Mouse (Mus musculus): ENCODE measurements around the gene Kif2c. TPM values are rescaled to one million over a fixed set of nuclear protein-coding genes. Genes with fewer than 3 reads are reported as not detected.

The Kif2c gene
- total and polyA plus RNA-seq, 3 experiments: 33.9 to 40.3 (median 34.0) TPM

DNA sequence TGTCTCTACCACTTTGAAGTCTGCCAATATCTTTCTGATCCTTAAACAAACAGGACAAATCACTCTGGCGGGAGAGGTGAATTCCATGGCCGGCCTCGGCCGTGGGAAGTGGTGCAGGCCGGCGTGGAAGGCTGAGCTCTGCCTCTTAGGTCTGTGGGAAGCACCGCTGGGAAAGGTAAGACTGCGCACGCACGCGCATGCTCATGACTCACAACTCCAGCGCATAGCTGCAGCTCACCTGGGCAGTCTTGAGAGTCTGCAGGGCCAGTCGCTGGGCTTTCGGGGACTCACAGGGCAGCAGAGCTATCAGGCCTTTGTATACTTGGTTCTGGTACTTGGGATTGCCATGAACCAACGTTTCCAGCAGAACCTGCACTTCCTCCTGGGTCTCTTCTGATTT lies 47.2 kb upstream of the Kif2c start:
- in situ Hi-C loops (cut with MboI; ENCODE audit: low pct_ligation_motif_present, low pct_unique_long_range_greater_than_20kb, low sequenced_read_pairs): no loop called here

DNA sequence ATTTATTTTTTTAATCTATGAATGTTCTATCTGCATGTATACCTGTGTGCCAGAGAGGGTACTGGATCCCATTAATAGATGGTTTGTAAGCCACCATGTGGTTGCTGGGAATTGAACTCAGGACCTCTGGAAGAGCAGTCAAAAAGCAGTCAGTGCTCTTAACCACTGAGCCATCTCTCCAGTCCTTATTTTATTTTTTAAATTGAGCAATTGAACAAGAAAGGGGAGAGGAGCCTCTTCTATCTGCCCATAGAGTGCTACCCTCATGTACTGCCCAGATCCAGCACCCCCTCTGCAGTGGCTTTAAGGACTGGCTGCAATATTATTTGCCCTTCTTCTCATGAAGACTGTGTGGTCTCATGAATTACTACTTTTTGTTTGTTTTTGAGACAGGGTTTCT lies 42.8 kb upstream of the Kif2c start:
- no peak overlapping the region for H3K4me2 ChIP-seq (ENCODE audit: insufficient read depth, low read depth, poor library complexity, severe bottlenecking)
- H3K9me3 ChIP-seq (replicated peaks; ENCODE audit: low read length): no peaks in the 10 kb centered on the region
- 0 out of 4 replicates have a peak, but pooled peaks cover 0 to 3% of the 10 kb centered on the region in 2 experiments for H3K4me1 ChIP-seq (ENCODE audit: control insufficient read depth in 1 of 2, insufficient read depth in 2 of 2)
- no peak for DNase-seq (ENCODE audit: extremely low read depth)
- in situ Hi-C loops (cut with MboI; ENCODE audit: low pct_ligation_motif_present, low pct_unique_long_range_greater_than_20kb, low sequenced_read_pairs): no loop called here
- no peaks in the 10 kb centered on the region for H3K36me3 ChIP-seq (replicated peaks in 1 of 2; ENCODE audit: control insufficient read depth in 1 of 2, insufficient read depth in 1 of 2, low read length in 1 of 2)
- TF ChIP-seq MAFK (IDR thresholded peaks at IDR 0.05; ENCODE audit: insufficient replicate concordance, low read length) (no peak), NRF1 (IDR thresholded peaks at IDR 0.05; ENCODE audit: low read depth, low read length) (no peak), TBP (conservative IDR thresholded peaks at IDR 0.05; ENCODE audit: low read depth, low read length) (0 out of 2 replicates have a peak, but pooled peaks have one; percentile 38), MAZ (IDR thresholded peaks at IDR 0.05; ENCODE audit: low read depth, low read length) (no peak), HCFC1 (IDR thresholded peaks at IDR 0.05; ENCODE audit: low read depth, low read length) (no peak)
- no peaks in the 10 kb centered on the region for H3K79me2 ChIP-seq (replicated peaks; ENCODE audit: control insufficient read depth, extremely low read depth, insufficient read depth, poor library complexity, severe bottlenecking)
- dilution Hi-C loops (cut with MboI; ENCODE audit: extremely low pct_ligation_motif_present, extremely low pct_unique_long_range_greater_than_20kb, low sequenced_read_pairs): no loop called here
- H3K9ac ChIP-seq (ENCODE audit: insufficient read depth, low read depth): no peak overlapping the region
- no peak overlapping the region for H3K27ac ChIP-seq (ENCODE audit: insufficient read depth, low read depth)
- H3K27me3 ChIP-seq (replicated peaks): peaks cover 2% of the 10 kb centered on the region
- no peak overlapping the region for H3K4me3 ChIP-seq (replicated peaks in 1 of 3; ENCODE audit: low read depth in 2 of 3, low read length in 2 of 3, poor library complexity in 1 of 3)

More for the DNA sequence above, 47.2 kb upstream of the Kif2c start:
- Histone ChIP-seq H3K9ac (ENCODE audit: insufficient read depth, low read depth) (no peak overlapping the region), H3K36me3 (replicated peaks in 1 of 2; ENCODE audit: control insufficient read depth in 1 of 2, insufficient read depth in 1 of 2, low read length in 1 of 2) (no peaks in the 10 kb centered on the region), H3K4me2 (ENCODE audit: insufficient read depth, low read depth, poor library complexity, severe bottlenecking) (no peak overlapping the region), H3K4me1 (ENCODE audit: control insufficient read depth in 1 of 2, insufficient read depth in 2 of 2) (no peaks in the 10 kb centered on the region), H3K27ac (ENCODE audit: insufficient read depth, low read depth) (no peak overlapping the region), H3K79me2 (replicated peaks; ENCODE audit: control insufficient read depth, extremely low read depth, insufficient read depth, poor library complexity, severe bottlenecking) (no peaks in the 10 kb centered on the region), H3K4me3 (replicated peaks in 1 of 3; ENCODE audit: low read depth in 2 of 3, low read length in 2 of 3, poor library complexity in 1 of 3) (no peak overlapping the region), H3K9me3 (replicated peaks; ENCODE audit: low read length) (no peaks in the 10 kb centered on the region), H3K27me3 (replicated peaks) (peaks cover 19% of the 10 kb centered on the region)
- no peak for DNase-seq (ENCODE audit: extremely low read depth)
- dilution Hi-C loops (cut with MboI; ENCODE audit: extremely low pct_ligation_motif_present, extremely low pct_unique_long_range_greater_than_20kb, low sequenced_read_pairs): no loop called here
- TF ChIP-seq MEF2A (IDR thresholded peaks at IDR 0.05; ENCODE audit: borderline replicate concordance, low read depth, low read length) (no peak), PAX5 (IDR thresholded peaks at IDR 0.05; ENCODE audit: low read length) (no peak), USF1 (IDR thresholded peaks at IDR 0.05; ENCODE audit: low read depth, low read length) (no peak), MAFK (IDR thresholded peaks at IDR 0.05; ENCODE audit: insufficient replicate concordance, low read length) (no peak), TCF12 (IDR thresholded peaks at IDR 0.05; ENCODE audit: low read depth, low read length) (no peak), MYC (IDR thresholded peaks at IDR 0.05; ENCODE audit: low read depth, low read length) (no peak), POLR2A (IDR thresholded peaks at IDR 0.05; ENCODE audit: low read depth, low read length) (no peak), SMC3 (IDR thresholded peaks at IDR 0.05; ENCODE audit: low read depth, low read length) (no peak), GABPA (IDR thresholded peaks at IDR 0.05; ENCODE audit: insufficient replicate concordance, low read depth, low read length) (no peak), CHD1 (IDR thresholded peaks at IDR 0.05; ENCODE audit: low read depth, low read length) (no peak), SIN3A (IDR thresholded peaks at IDR 0.05; ENCODE audit: low read length) (no peak), POLR2AphosphoS2 (IDR thresholded peaks at IDR 0.05; ENCODE audit: low read depth, low read length) (no peak), UBTF (IDR thresholded peaks at IDR 0.05; ENCODE audit: low read depth, low read length) (no peak), CHD2 (IDR thresholded peaks at IDR 0.05; ENCODE audit: low read length) (no peak), NELFE (IDR thresholded peaks at IDR 0.05; ENCODE audit: low read depth, low read length) (no peak)

Data from CH12.LX (cell line).